Mouse (Mus musculus) hindbrain, embryonic 16.5 days (tissue): ENCODE data around the gene Car6. TPM values are rescaled to one million over a fixed set of nuclear protein-coding genes. Genes with fewer than 3 reads are reported as not detected.

Experiments
- ATAC-seq: fragments of 200-750 bp; cut with Nextera tagmentation; 2 replicates; pipeline ENCODE4 v1.8.0; 2017; ENCODE audit warnings: moderate TSS enrichment, moderate library complexity
- H3K27ac ChIP-seq: fragments of 300-500 bp; sonication (generic); 2 replicates; pipeline ENCODE4 v1.5.1; 2014; ENCODE audit warnings: low read depth, mild to moderate bottlenecking, control low read depth, low read length, moderate library complexity
- H3K27me3 ChIP-seq: fragments of 300-500 bp; sonication (generic); replicated peaks from 2 replicates; pipeline ENCODE4 v1.6.1; 2014; ENCODE audit warnings: low read length; ENCODE audit not compliant: control insufficient read depth, insufficient read depth
- H3K36me3 ChIP-seq: fragments of 300-500 bp; sonication (generic); 2 replicates; pipeline ENCODE4 v1.6.1; 2014; ENCODE audit warnings: mild to moderate bottlenecking, low read length, moderate library complexity, mixed read lengths; ENCODE audit not compliant: control insufficient read depth, insufficient read depth
- H3K4me1 ChIP-seq: fragments of 300-500 bp; sonication (generic); 2 replicates; pipeline ENCODE4 v1.6.1; 2014; ENCODE audit warnings: low read depth, low read length; ENCODE audit not compliant: control insufficient read depth, insufficient read depth
- H3K4me2 ChIP-seq: fragments of 300-500 bp; sonication (generic); 2 replicates; pipeline ENCODE4 v1.6.1; 2014; ENCODE audit warnings: mild to moderate bottlenecking, low read length, control low read depth, moderate library complexity
- H3K4me3 ChIP-seq: fragments of 300-500 bp; sonication (generic); 2 replicates; pipeline ENCODE4 v1.5.1; 2014; ENCODE audit warnings: mild to moderate bottlenecking, low read length, control low read depth, moderate library complexity
- H3K9ac ChIP-seq: fragments of 300-500 bp; sonication (generic); 2 replicates; pipeline ENCODE4 v1.6.1; 2014; ENCODE audit warnings: low read depth, mild to moderate bottlenecking, control low read depth, low read length, moderate library complexity
- H3K9me3 ChIP-seq: fragments of 300-500 bp; sonication (generic); 2 replicates; pipeline ENCODE4 v1.6.1; 2014; ENCODE audit warnings: mild to moderate bottlenecking, low read length, moderate library complexity; ENCODE audit not compliant: control insufficient read depth
- WGBS: fragments of 180-500 bp; shearing (Covaris S2); extraction: QIAGEN DNeasy Blood & Tissue Kit; methylation state at CpG from one replicate; pipeline ENCODE4 v1.1.7; 2014; 5-methylcytosine and 5-hydroxymethylcytosine counted together
- polyA plus RNA-seq: library from polyadenylated mRNA; unstranded; fragments of >200 nt; fragmentation: Nextera tagmentation; extraction: Ambion mirVana; gene quantifications from 2 replicates; pipeline ENCODE4 v1.2.1, GENCODE M21; 2015

Gene Car6
- polyA plus RNA-seq, result not detected in 2 replicates

DNA sequence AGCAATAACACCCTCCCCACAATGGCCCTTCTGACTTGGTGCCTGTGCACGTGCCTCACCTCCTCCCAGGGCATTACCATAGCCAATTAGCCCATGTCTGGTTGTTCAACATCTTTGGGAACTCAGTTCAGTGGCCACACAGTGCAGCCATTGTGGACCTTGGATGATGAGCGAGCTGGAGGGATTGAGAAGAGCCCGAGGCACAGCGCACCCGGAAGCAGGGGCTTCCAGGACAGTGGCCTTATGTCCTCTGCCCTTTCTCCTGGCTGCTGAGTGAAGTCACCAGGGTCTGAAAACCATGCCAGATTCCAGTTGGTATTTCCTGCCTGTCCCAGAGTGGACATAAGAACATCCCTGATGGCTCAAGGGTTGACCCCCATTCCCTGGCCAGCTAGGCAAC, at the start of gene Car6:
Gene Car6, minus strand, starts transcription at position 101 of the 400 bp plus-strand sequence.
- no peak within 1 kb of the TSS for H3K4me3 ChIP-seq
- H3K4me1 ChIP-seq, result no peaks in the 10 kb centered on the region
- H3K9me3 ChIP-seq, result no peaks in the 10 kb centered on the region
- H3K27me3 ChIP-seq, result no peaks in the 10 kb centered on the region
- H3K36me3 ChIP-seq, result no peaks in the 10 kb centered on the region
- ATAC-seq, result no peak
- 74% methylated on average over 5 of the region's 5 CpGs for whole genome bisulfite sequencing
- H3K9ac ChIP-seq, result no peak within 1 kb of the TSS
- no peak within 1 kb of the TSS for H3K27ac ChIP-seq
- no peak within 1 kb of the TSS for H3K4me2 ChIP-seq

DNA sequence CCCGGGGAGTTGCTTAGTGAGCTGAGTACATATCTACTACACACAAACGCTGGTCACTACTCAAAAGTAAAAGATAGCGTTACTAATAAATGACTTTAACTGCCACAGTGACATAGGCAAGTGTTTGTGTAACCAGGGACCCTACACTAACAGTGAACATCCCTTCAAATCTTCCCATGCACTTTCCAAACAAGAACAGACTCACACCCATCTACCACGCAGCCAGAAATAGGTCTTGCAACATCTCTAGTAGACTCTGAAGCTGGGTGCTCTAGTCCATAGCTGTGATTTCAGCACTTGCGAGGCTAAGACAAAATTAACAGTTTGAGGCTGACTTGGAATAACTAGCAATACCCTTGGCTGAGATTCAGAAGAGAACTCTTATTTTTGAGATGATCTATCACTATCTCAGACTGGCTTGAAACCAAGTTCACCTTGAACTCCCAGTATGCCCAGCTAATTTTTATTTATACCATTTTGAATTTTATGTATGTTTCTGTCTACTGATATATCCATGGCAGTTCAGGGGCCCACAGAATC, 48.7 kb upstream of the Car6 start:
- H3K27me3 ChIP-seq, result no peaks in the 10 kb centered on the region
- peaks cover 22% of the 10 kb centered on the region for H3K4me1 ChIP-seq
- no peaks in the 10 kb centered on the region for H3K9me3 ChIP-seq
- no peak for ATAC-seq
- WGBS, result 82% methylated on average over 5 of the region's 5 CpGs
- H3K4me3 ChIP-seq, result no peak overlapping the region
- H3K4me2 ChIP-seq, result no peak overlapping the region
- H3K9ac ChIP-seq, result no peak overlapping the region
- peak overlapping the region; percentile 89 for H3K27ac ChIP-seq
- H3K36me3 ChIP-seq, result peaks cover 30% of the 10 kb centered on the region

DNA sequence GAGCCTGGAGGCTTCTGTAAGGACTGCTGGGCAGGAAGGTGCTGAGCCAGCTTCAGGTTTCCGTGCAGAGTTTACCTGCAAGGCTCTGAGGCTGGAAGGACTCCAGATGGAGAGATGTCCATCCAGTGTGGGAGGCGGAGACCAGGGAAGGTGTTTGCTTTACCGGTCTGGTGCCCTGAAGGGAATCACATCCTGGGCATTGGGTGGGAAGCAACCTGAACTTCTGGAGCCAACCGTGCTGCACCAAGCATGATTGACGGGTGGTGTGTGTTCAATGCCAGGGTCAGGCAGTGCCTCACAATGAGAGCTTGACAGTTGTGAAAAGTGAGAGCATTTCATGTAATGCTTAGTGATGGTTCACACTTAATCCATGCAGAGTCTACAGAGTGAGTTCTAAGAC, 47.8 kb upstream of the Car6 start:
- H3K4me2 ChIP-seq, result no peak overlapping the region
- 76% methylated on average over 5 of the region's 5 CpGs for WGBS
- H3K4me3 ChIP-seq, result no peak overlapping the region
- H3K9me3 ChIP-seq, result no peaks in the 10 kb centered on the region
- H3K4me1 ChIP-seq, result peaks cover 21% of the 10 kb centered on the region
- no peak overlapping the region for H3K9ac ChIP-seq
- no peaks in the 10 kb centered on the region for H3K27me3 ChIP-seq
- no peak overlapping the region for H3K27ac ChIP-seq
- peaks cover 35% of the 10 kb centered on the region for H3K36me3 ChIP-seq
- ATAC-seq, result no peak

DNA sequence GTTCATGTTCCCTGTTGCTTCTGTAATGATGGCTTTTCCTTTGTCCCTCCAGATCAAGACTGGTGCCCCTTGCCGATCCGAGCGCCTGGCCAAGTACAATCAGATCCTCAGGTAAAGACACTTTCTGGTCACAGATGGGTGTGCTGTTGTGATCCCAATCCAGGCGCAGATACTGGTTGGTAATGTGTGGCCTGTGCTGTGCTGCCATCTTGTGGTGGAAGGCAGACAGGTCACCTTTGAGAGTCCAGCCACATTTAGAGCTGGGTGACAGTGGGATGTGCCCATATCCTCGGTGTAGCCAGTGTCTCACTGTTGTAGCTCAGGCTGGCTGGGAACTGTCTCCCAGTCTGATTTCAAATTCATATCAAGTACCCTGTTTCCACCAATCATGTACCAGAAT, 46.9 kb upstream of the Car6 start:
- Histone ChIP-seq H3K36me3 (peaks cover 35% of the 10 kb centered on the region), H3K27ac (no peak overlapping the region), H3K9me3 (no peaks in the 10 kb centered on the region), H3K4me2 (no peak overlapping the region), H3K4me1 (peaks cover 21% of the 10 kb centered on the region), H3K9ac (no peak overlapping the region), H3K4me3 (no peak overlapping the region), H3K27me3 (no peaks in the 10 kb centered on the region)
- WGBS, result 65% methylated on average over 5 of the region's 5 CpGs
- peak; percentile 35; the same call in 1 of the 2 replicates for ATAC-seq

GRCm38 (mm10) chr4:150245876-150246275, 44.7 kb upstream of the Car6 start:
- no peak for ATAC-seq
- Histone ChIP-seq H3K27ac (no peak overlapping the region), H3K36me3 (peaks cover 49% of the 10 kb centered on the region), H3K4me1 (peaks cover 25% of the 10 kb centered on the region), H3K9me3 (no peaks in the 10 kb centered on the region), H3K27me3 (no peaks in the 10 kb centered on the region), H3K9ac (no peak overlapping the region), H3K4me2 (no peak overlapping the region), H3K4me3 (no peak overlapping the region)
- WGBS, result 68% methylated on average over 2 of the region's 2 CpGs

GRCm38 (mm10) chr4:150242745-150243144, 41.6 kb upstream of the Car6 start:
- Histone ChIP-seq H3K27me3 (no peaks in the 10 kb centered on the region), H3K9ac (no peak overlapping the region), H3K4me2 (no peak overlapping the region), H3K27ac (no peak overlapping the region), H3K9me3 (no peaks in the 10 kb centered on the region), H3K36me3 (peaks cover 37% of the 10 kb centered on the region), H3K4me3 (no peak overlapping the region), H3K4me1 (peaks cover 40% of the 10 kb centered on the region)
- no peak for ATAC-seq
- 84% methylated on average over 5 of the region's 5 CpGs for WGBS

DNA sequence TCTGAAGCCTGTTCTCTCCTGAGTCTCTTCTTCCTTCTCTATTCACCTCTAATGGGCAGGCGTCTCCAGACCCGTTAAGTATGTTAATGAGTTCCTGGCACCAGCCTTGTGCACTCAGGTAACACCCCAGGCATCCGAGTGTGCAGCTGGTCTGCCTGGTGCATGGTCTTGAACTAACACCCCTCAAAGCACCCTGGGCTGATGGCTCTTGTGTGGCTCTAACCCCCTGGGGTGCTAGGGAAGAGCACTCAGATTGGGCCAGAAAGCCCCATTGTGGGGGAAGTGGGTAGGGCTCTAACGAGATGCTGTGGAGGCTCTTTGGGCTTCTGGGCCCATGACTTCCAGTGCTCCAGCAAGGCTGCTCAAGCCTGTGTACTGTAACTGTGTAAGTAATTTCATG, 40.6 kb upstream of the Car6 start:
- H3K27me3 ChIP-seq, result no peaks in the 10 kb centered on the region
- no peak for ATAC-seq
- WGBS, result 47% methylated on average over 4 of the region's 4 CpGs
- H3K4me3 ChIP-seq, result no peak overlapping the region
- H3K4me1 ChIP-seq, result peaks cover 40% of the 10 kb centered on the region
- H3K9me3 ChIP-seq, result no peaks in the 10 kb centered on the region
- H3K9ac ChIP-seq, result no peak overlapping the region
- H3K36me3 ChIP-seq, result peaks cover 28% of the 10 kb centered on the region
- no peak overlapping the region for H3K4me2 ChIP-seq
- no peak overlapping the region for H3K27ac ChIP-seq

DNA sequence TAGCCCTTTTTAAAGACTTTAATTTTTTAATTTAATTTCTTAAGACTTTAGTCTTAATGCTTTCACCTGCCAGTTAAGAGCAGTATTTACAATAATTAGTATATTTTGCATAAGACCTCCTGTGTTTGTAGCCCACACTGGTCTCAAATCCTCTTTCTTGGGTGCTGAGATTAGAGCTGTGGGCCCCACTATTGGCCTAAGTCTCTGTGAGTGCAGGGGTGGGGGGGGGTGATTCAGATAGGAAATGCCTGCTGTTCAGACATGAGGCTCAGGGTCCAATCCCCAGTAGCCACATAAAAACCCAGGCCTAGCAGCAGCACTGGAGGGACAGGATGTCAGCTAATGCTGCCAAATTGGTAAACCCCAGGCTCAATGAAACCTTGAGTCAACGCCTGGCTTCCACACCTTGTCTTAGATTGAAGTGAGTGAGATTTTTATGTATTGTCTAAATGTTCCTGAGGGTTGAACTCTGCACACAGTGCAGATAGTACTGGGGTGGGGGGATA, 39.3 kb upstream of the Car6 start:
- ATAC-seq, result no peak
- 76% methylated on average over 1 of the region's 1 CpGs for WGBS
- Histone ChIP-seq H3K36me3 (peaks cover 20% of the 10 kb centered on the region), H3K4me3 (no peak overlapping the region), H3K4me1 (peaks cover 42% of the 10 kb centered on the region), H3K9me3 (no peaks in the 10 kb centered on the region), H3K27me3 (no peaks in the 10 kb centered on the region), H3K9ac (no peak overlapping the region), H3K27ac (no peak overlapping the region), H3K4me2 (peak overlapping the region; percentile 22)

DNA sequence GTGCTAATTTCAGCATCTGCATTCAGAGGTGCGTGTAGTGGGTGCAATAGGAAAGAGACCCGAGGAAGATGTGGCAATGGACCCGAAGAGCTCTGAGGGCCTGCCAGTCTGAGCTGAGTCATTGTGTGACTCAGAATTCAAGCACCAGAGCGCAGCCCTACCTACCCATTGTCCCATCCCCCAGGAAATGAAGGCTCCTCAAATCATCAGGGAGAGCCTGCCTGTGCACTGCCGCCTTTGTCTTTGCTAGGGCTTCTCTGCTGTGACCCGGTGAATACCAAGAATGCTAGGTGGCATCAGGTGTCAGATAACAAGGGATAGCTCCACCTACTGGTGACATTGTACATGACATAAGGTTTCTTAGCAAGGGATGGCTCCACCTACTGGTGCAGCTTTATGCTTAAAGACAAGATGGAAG, 38.8 kb upstream of the Car6 start:
- H3K27ac ChIP-seq, result no peak overlapping the region
- H3K9me3 ChIP-seq, result no peaks in the 10 kb centered on the region
- 9% methylated on average over 6 of the region's 6 CpGs for WGBS
- H3K4me1 ChIP-seq, result peaks cover 46% of the 10 kb centered on the region
- H3K4me2 ChIP-seq, result peak overlapping the region; percentile 94
- H3K27me3 ChIP-seq, result no peaks in the 10 kb centered on the region
- no peak for ATAC-seq
- H3K4me3 ChIP-seq, result peak overlapping the region; percentile 16
- H3K36me3 ChIP-seq, result peaks cover 20% of the 10 kb centered on the region
- no peak overlapping the region for H3K9ac ChIP-seq
